Mouse (Mus musculus): Measurements from ENCODE around the gene Gm49321.

DNA sequence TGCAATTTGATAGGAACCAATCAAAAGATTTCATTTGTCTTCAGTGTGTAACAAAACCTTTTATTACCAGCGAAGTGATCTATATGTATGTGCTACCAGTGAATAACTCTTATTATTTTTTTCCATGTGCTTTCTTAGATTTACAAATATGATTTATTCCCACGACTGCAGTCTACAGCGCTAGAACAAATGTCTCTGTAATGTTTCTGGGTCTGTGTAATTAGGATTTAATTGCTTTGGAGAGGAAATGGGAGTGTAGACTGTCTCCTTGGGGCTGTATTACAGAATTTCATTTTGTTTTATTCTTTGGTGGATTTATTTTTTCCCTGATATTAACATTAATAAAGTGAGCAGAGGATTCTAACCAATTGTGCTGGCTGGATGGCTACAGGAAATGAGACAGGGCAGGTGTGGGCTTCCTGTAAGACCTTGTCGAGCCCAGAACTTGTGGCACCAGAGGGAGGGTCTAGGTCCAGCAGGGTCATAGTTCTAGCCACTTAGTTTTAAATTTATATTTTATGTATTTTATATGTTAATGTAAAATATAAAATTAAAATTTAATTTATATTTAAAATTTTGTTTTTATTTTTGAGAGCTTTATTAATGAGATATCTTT is 51.0 kb downstream of the Gm49321 start:
- TF ChIP-seq CTCF (IDR thresholded peaks at IDR 0.05; ENCODE audit: borderline replicate concordance, insufficient read depth, low read length) (no peak), POLR2A (IDR thresholded peaks at IDR 0.05; ENCODE audit: low read depth, low read length) (no peak)
